Mouse (Mus musculus) WW6 (cell line): ENCODE data around the gene Elk4.

Experiments
- DNase-seq: peaks from one replicate; pipeline ENCODE4 v3.0.0-alpha.2; 2013; ENCODE audit warnings: low read depth, low spot score

Gene Elk4

DNA sequence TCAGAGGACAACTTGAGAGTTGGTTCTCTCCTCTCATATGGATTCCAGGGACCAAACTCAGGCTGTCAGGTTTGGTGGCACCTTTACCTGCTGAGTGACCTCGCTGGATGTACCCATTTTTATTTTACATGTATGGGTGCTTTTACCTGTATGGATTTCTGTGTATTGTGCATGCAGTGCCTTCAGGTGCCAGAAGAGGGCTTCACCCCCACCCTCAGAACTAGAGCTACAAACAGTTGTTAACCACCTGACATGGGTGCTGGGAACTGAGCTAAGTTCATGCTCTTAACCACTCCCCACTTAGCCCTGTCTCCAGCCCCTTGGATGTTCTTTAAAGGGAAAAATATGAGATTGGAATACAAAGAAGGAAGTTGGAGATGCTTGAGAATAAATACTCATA is 7.4 kb downstream of the Elk4 start:
- DNase-seq, result no peak

DNA sequence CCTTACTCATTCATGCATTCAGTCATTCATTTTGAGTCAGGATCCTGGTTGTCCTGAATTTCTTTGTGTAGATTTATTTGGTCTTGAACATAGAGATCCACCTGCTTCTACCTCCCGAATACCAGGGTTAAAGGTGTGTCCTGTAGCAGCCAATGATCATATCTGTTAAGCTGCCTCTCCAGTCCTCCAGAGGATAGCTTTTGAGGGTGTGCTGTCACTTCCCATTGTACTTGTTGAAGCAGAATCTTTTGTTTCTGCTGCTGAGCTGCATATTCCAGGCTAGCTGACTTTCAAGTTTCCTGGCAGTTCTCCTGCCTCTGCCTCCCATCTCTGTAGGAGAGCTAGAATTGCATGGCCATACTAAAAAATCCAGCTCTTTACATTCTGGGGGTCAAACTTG is 9.3 kb downstream of the Elk4 start:
- DNase-seq, result no peak

GRCm38 (mm10) chr1:132019876-132020275 is 12.5 kb downstream of the Elk4 start:
- no peak for DNase-seq

DNA sequence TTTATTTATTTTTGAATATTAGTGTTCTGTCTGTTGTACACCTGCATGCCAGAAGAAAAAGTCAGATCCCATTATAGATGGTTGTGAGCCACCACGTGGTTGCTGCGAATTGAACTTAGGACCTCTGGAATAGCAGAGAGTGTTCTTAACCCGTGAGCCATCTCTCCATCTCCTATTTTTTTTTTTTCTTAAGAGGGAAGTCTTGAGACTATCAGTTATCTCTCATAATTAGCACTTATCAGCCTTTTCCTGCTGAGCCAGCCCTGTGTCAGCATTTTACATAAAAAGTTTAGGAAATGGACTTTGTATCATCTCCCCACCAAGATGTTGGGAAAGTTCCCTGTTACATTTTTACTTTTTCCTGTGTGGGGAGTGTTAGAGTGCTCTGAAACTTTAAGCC is 14.7 kb downstream of the Elk4 start:
- DNase-seq, result no peak

DNA sequence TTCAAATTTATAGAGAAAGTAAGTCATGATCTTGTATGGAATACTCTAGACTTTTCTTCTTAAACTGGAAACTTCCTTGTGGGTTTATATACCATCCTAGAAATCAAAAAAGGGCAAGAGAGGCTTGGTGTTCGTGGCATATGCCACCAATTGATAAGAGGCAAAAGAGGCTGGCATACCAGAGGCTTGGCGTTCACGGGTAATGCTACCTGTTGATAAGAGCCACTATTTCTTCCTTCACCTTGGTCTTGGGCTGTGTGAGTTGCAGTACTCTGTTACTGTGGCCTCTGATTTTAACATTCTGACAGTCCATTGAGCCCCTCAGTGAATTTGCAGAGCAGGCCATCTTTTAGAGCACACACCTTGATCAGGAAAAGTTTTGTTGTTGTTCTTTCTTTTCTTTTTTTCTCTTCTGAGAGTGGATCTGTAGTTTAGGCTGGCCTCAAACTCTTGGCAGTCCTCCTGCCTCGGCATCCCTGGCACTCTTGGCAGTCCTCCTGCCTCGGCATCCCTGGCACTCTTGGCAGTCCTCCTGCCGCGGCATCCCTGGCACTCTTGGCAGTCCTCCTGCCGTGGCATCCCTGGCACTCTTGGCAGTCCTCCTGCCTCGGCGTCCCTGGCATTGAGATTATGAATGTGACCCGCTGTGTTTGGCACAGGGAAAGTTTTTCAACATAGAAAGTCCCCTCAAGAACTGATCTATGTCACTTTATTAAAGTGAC is 19.7 kb downstream of the Elk4 start:
- DNase-seq, result no peak

DNA sequence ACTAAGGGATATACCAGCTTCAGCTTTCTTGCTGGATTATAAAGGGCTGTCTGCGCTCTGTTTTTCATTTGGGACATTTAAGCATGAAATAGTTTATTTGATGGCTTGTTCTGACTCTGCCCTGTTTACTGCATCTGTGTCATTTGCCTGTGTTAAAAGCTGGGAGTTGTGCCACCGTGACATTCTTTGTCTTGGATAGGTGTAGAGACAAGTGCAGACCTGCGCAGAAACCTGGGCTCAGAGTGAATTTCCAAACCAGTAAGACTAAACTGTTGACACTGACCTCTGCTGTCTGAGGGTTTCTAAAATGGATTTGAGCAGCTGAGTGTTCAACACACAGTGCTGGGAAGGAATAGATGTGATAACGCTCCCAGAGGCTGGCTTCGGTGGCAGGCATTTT is 20.6 kb downstream of the Elk4 start:
- no peak for DNase-seq

DNA sequence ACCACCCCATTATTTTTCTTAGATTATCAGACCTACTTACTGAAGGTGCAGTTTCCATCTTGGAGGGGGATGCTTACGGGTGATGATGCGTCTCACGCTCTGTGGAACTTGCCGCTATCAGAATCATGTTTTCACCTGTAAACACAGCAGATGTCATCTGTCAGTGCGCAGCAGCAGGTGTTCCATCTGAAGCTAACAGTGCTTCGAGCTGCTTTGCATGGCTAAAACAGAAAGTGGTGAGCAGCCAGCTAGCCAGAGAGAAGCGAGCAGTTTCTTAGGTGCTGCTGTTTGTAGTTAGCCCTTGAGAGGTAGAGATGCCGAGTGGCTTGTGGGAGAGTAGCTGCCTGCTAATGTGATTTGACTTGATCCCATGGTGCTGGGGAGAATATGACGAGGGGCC is 21.0 kb downstream of the Elk4 start:
- DNase-seq, result no peak

- DNase-seq, result no peak
Observed at GRCm38 (mm10) chr1:132030574-132030973, 23.2 kb downstream of the Elk4 start.

GRCm38 (mm10) chr1:132032172-132032571 is 24.8 kb downstream of the Elk4 start:
- DNase-seq, result no peak

GRCm38 (mm10) chr1:132037746-132038145 is 30.3 kb downstream of the Elk4 start:
- no peak for DNase-seq

GRCm38 (mm10) chr1:132038753-132039152 is 31.3 kb downstream of the Elk4 start:
- DNase-seq, result no peak

- DNase-seq, result no peak
Observed at GRCm38 (mm10) chr1:132040201-132040621, 32.8 kb downstream of the Elk4 start.

DNA sequence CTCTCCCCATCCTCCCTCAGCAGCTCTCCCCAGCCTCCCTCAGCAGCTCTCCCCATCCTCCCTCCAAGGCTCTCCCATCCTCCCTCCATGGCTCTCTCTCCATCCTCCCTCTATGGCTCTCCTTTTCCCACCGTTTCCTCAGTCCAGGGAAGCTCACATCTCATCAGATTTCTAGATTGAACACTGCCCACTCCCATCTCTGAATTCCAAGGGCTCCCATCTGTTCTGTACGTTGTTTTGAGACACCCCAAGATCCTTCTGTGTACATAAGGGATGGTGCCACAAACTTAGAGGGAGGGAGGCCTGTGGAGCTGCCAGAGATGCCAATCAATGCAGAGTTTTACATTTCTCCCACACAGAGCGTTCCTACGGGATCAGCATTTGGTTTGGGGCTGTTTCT is 36.4 kb downstream of the Elk4 start:
- DNase-seq, result no peak

DNA sequence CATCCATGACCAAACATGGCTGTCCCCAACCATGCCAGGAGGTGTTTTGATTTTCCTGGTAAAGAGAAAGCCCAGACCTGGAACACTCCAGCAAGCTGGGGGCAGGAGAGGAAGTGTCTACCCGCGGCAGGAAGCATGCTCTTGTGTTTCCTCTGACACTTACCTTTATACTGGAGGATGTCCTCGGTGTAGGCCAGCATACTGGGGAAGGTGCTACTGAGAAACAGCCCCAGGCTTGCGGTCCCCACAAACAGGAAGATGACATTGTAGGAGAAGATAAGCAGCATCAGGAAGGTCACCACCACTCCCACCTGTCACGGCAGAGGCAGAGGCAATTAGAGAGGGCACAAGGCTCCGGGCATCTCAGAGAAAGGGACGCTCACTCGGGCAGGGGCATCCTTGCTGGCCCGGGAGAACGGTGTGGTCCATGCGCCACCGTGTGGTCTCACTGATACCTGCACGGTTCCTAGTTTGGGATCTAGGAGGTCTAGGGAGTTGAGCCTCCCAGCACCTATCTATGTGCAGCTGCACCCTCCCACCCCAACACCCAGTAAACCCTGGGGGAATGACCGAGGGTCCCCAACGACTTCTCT is 38.8 kb downstream of the Elk4 start:
- DNase-seq, result no peak

- DNase-seq, result no peak
Observed at GRCm38 (mm10) chr1:132051746-132052145, 44.3 kb downstream of the Elk4 start.

DNA sequence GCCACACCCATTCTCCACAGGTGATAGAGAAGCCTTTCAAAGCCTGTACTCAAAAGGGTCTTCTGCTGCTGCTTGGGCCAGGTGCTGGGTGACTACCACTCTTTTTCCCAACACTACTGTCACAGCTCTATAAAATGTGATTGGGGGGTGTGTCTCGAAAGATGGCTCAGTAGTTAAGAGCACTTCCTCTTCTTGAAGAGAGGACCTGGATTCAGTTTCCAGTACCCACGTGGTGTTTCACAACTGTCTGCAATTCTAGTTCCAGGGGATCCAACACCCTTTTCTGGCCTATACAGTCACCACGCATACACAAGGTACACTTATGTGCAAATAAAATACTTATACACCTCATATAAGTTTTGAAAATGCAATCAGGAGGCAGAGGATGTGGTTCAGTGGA is 47.0 kb downstream of the Elk4 start:
- DNase-seq, result no peak

DNA sequence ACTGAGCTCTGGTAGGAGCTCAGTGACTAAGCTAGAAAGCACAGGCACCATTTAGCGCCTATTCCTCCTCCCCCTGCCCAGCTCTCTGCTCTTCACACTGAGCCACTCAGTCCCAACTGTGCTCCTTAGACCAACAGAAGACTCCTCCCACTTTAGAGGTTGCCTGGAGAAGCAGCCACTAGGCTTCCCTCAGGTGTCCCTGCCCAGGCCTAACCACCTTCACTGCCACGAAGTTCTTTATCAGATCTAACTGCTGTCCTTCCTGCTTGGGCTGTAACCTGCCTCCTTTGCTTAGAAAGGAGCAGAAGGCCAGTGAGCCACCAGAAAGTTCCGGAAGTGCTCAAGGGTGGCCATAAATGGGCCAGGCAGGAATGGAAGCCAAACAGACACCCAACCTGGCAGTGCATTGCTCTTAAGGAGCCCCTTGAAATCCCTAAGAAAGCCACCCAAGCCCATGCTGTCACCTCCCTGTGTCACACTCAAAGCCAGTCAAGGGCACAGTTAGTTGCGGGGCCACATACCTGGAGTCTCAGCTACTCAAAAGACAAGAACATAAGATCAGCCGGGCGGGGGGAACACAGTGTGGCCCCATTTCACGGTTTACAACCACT is 47.8 kb downstream of the Elk4 start:
- no peak for DNase-seq

DNA sequence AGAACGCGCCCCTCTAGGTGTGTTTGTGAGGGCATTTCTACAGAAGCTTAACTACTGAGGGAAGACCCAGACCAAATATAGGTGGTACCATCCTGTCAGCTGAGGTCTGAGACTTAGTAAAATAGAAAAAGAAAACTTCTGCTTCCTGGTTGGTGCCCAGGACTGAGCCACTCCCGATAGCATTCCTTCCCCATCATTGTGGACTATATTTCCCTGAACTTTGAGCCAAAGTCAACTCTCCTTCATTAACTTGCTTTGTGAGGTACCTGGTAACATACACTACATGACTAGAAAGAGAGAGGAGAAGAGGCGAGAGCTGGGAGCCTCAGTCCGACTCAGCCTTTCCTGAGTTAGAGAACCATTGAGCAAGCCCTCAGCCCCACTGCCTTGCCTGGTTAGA is 51.2 kb downstream of the Elk4 start:
- no peak for DNase-seq

GRCm38 (mm10) chr1:132060036-132060769 is 52.8 kb downstream of the Elk4 start:
- no peak for DNase-seq

DNA sequence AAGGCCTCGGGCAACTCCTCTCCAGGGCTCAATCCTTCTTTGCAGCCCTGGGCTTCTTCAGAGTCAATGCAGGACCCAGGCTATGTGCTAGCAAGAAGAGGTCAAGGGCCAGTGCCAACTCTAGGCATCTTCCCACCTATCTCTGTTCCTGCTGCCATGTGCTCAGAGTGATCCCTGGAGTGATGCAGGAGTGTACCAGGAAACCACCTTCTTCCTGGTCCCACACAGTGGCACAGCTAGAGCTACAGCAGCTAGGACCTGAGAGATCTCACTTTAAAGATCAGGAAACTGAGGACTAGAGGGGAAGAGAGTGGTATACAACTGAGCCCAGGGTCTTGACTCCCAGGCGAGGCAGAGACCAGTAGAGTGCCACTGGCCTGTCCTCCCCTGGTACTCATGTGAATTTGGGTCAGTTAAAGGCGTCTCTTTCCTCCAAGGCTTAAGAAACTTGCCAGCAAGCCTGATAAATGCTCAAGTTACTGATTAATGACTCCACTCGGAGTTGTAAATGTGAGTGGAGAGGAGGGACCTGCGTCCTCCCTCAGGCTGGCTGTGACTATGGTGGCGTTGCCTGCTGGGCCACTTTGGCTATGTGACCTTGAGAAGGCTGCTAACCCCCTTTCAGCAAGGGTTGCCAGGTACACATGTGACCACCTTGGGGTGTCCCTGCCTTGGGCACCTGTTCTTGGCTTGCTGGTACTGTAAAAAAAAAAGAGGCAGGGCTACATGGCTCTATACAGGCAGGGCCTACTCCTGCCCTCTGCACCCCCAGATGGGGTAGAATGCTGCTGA is 54.5 kb downstream of the Elk4 start:
- no peak for DNase-seq

GRCm38 (mm10) chr1:132063096-132063495 is 55.7 kb downstream of the Elk4 start:
- DNase-seq, result no peak

DNA sequence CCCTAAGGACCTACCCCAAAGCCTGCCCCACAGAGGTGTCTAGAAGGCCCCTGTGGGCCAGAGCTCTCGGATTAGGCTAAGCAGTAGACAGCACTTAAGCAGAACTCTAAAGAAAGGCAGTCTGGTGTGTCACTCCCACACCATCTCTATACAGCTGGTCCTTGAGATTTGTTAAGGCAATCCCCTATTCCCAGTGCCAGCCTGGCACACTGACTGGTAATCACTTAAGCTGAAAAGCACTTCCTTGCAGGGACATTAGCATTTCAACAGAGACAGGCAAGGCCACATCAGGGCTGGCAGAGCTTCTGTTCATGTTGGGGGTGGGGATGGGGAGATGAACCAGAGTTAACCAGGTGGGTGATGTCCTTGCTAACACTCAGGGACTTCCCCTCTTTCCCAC is 57.6 kb downstream of the Elk4 start:
- no peak for DNase-seq
